Mouse (Mus musculus): ENCODE data around the gene Znrd1. TPM values are rescaled to one million over a fixed set of nuclear protein-coding genes. Genes with fewer than 3 reads are reported as not detected.

The Znrd1 gene
- 58.6 TPM for polyA plus RNA-seq (2012; fragmentation: generic; extraction: Trizol)

- H3K4me3 ChIP-seq = peak within 1 kb of the TSS; percentile 93
- peak within 1 kb of the TSS; percentile 8 for H3ac ChIP-seq (ENCODE audit: control insufficient read depth, insufficient read length)
- H3K27me3 ChIP-seq (ENCODE audit: control insufficient read depth, insufficient read depth, insufficient read length) = no peaks in the 10 kb centered on the region
- peak within 1 kb of the TSS; percentile 95 for H3K4me2 ChIP-seq (ENCODE audit: low read depth)
- peaks cover 17% of the 10 kb centered on the region for H3K36me3 ChIP-seq (ENCODE audit: control insufficient read depth, insufficient read depth)
- peaks cover 21% of the 10 kb centered on the region for H3K79me2 ChIP-seq (ENCODE audit: control insufficient read depth, insufficient read depth)
- TF ChIP-seq TCF12 (IDR thresholded peaks at IDR 0.05; ENCODE audit: insufficient read depth, poor library complexity, severe bottlenecking) (no peak), MAX (IDR thresholded peaks at IDR 0.05; ENCODE audit: low read depth) (no peak), CEBPB (IDR thresholded peaks at IDR 0.05; ENCODE audit: insufficient read depth, poor library complexity, severe bottlenecking) (no peak), POLR2AphosphoS2 (IDR thresholded peaks at IDR 0.05; ENCODE audit: insufficient read length, low read depth) (peak; percentile 82), USF1 (IDR thresholded peaks at IDR 0.05; ENCODE audit: low read depth) (no peak), MYOD1 (IDR thresholded peaks at IDR 0.05; ENCODE audit: control insufficient read depth in 1 of 3, insufficient read length in 2 of 3, low read depth in 2 of 3) (peak in 1 of 3 experiments; percentile 5), TCF3 (IDR thresholded peaks at IDR 0.05; ENCODE audit: insufficient read length, low read depth) (no peak), MYOG (IDR thresholded peaks at IDR 0.05; ENCODE audit: control insufficient read depth in 1 of 3, insufficient read depth in 1 of 3, insufficient read length in 2 of 3, low read depth in 2 of 3) (peak in 2 of 3 experiments; percentile 32 to 74), SRF (IDR thresholded peaks at IDR 0.05; ENCODE audit: control insufficient read depth, insufficient read length, low read depth) (no peak), E2F4 (IDR thresholded peaks at IDR 0.05; ENCODE audit: insufficient read depth) (peak; percentile 39), REST (IDR thresholded peaks at IDR 0.05; ENCODE audit: insufficient read depth, insufficient read length) (no peak), POLR2A (IDR thresholded peaks at IDR 0.05; ENCODE audit: insufficient read length, low read depth) (peak; percentile 76)
Measured at GRCm38 (mm10) chr17:36957999-36958743, at the start of gene Znrd1, which contains the start of gene Znrd1as. TSS of gene Znrd1 (minus strand) at chr17:36958559. TSS of gene Znrd1as (plus strand) at chr17:36958592.

GRCm38 (mm10) chr17:37003366-37003765, 45.0 kb upstream of the Znrd1 start:
- peak overlapping the region; percentile 59 for H3K4me3 ChIP-seq
- H3K79me2 ChIP-seq (ENCODE audit: control insufficient read depth, insufficient read depth) = no peaks in the 10 kb centered on the region
- peak overlapping the region; percentile 61 for H3K4me2 ChIP-seq (ENCODE audit: low read depth)
- H3ac ChIP-seq (ENCODE audit: control insufficient read depth, insufficient read length) = no peak overlapping the region
- H3K36me3 ChIP-seq (ENCODE audit: control insufficient read depth, insufficient read depth) = no peaks in the 10 kb centered on the region
- no peaks in the 10 kb centered on the region for H3K27me3 ChIP-seq (ENCODE audit: control insufficient read depth, insufficient read depth, insufficient read length)
- TF ChIP-seq USF1 (IDR thresholded peaks at IDR 0.05; ENCODE audit: low read depth) (no peak), MYOG (IDR thresholded peaks at IDR 0.05; ENCODE audit: control insufficient read depth in 1 of 3, insufficient read depth in 1 of 3, insufficient read length in 2 of 3, low read depth in 2 of 3) (no peak), MYOD1 (IDR thresholded peaks at IDR 0.05; ENCODE audit: control insufficient read depth in 1 of 3, insufficient read length in 2 of 3, low read depth in 2 of 3) (no peak), REST (IDR thresholded peaks at IDR 0.05; ENCODE audit: insufficient read depth, insufficient read length) (no peak), SRF (IDR thresholded peaks at IDR 0.05; ENCODE audit: control insufficient read depth, insufficient read length, low read depth) (no peak), POLR2A (IDR thresholded peaks at IDR 0.05; ENCODE audit: insufficient read length, low read depth) (no peak), POLR2AphosphoS2 (IDR thresholded peaks at IDR 0.05; ENCODE audit: insufficient read length, low read depth) (no peak), TCF3 (IDR thresholded peaks at IDR 0.05; ENCODE audit: insufficient read length, low read depth) (no peak), TCF12 (IDR thresholded peaks at IDR 0.05; ENCODE audit: insufficient read depth, poor library complexity, severe bottlenecking) (no peak), E2F4 (IDR thresholded peaks at IDR 0.05; ENCODE audit: insufficient read depth) (no peak)

GRCm38 (mm10) chr17:37002364-37003330, 44.3 kb upstream of the Znrd1 start:
- TF ChIP-seq SRF (IDR thresholded peaks at IDR 0.05; ENCODE audit: control insufficient read depth, insufficient read length, low read depth) (no peak), TCF12 (IDR thresholded peaks at IDR 0.05; ENCODE audit: insufficient read depth, poor library complexity, severe bottlenecking) (no peak), REST (IDR thresholded peaks at IDR 0.05; ENCODE audit: insufficient read depth, insufficient read length) (no peak), MAX (IDR thresholded peaks at IDR 0.05; ENCODE audit: low read depth) (no peak), MYOD1 (IDR thresholded peaks at IDR 0.05; ENCODE audit: control insufficient read depth in 1 of 3, insufficient read length in 2 of 3, low read depth in 2 of 3) (no peak), POLR2A (IDR thresholded peaks at IDR 0.05; ENCODE audit: insufficient read length, low read depth) (peak; percentile 38), CEBPB (IDR thresholded peaks at IDR 0.05; ENCODE audit: insufficient read depth, poor library complexity, severe bottlenecking) (no peak)
- peak overlapping the region; percentile 68 for H3K4me2 ChIP-seq (ENCODE audit: low read depth)
- no peaks in the 10 kb centered on the region for H3K79me2 ChIP-seq (ENCODE audit: control insufficient read depth, insufficient read depth)
- H3K27me3 ChIP-seq (ENCODE audit: control insufficient read depth, insufficient read depth, insufficient read length) = no peaks in the 10 kb centered on the region
- no peaks in the 10 kb centered on the region for H3K36me3 ChIP-seq (ENCODE audit: control insufficient read depth, insufficient read depth)
- peak overlapping the region; percentile 26 for H3ac ChIP-seq (ENCODE audit: control insufficient read depth, insufficient read length)
- H3K4me3 ChIP-seq = peak overlapping the region; percentile 59

- peak within 1 kb of the TSS; percentile 59 for H3K4me3 ChIP-seq
- TF ChIP-seq MYOD1 (IDR thresholded peaks at IDR 0.05; ENCODE audit: control insufficient read depth in 1 of 3, insufficient read length in 2 of 3, low read depth in 2 of 3) (no peak), CEBPB (IDR thresholded peaks at IDR 0.05; ENCODE audit: insufficient read depth, poor library complexity, severe bottlenecking) (no peak)
Measured at GRCm38 (mm10) chr17:37000863-37001262, 42.5 kb upstream of the Znrd1 start, which contains the start of gene Zfp57. TSS of gene Zfp57 (plus strand) at chr17:37001163.

More at GRCm38 (mm10) chr17:37000863-37001262, 42.5 kb upstream of the Znrd1 start, which contains the start of gene Zfp57:
- Histone ChIP-seq H3K27me3 (ENCODE audit: control insufficient read depth, insufficient read depth, insufficient read length) (no peaks in the 10 kb centered on the region), H3K36me3 (ENCODE audit: control insufficient read depth, insufficient read depth) (no peaks in the 10 kb centered on the region), H3K79me2 (ENCODE audit: control insufficient read depth, insufficient read depth) (no peaks in the 10 kb centered on the region), H3K4me2 (ENCODE audit: low read depth) (peak within 1 kb of the TSS; percentile 68), H3ac (ENCODE audit: control insufficient read depth, insufficient read length) (peak within 1 kb of the TSS; percentile 26)
